Mouse (Mus musculus) megakaryocyte-erythroid progenitor cell, adult 5 weeks (primary cell): ENCODE data around the gene Ltb4r1. TPM values are rescaled to one million over a fixed set of nuclear protein-coding genes. Genes with fewer than 3 reads are reported as not detected.

Experiments
- polyA plus RNA-seq: library from polyadenylated mRNA; stranded (reverse); fragments of >175 nt; gene quantifications from 2 replicates; pipeline ENCODE4 v1.2.3, GENCODE M21; 2012

Gene Ltb4r1
- 33.3 and 45.8 TPM in 2 replicates for polyA plus RNA-seq

DNA sequence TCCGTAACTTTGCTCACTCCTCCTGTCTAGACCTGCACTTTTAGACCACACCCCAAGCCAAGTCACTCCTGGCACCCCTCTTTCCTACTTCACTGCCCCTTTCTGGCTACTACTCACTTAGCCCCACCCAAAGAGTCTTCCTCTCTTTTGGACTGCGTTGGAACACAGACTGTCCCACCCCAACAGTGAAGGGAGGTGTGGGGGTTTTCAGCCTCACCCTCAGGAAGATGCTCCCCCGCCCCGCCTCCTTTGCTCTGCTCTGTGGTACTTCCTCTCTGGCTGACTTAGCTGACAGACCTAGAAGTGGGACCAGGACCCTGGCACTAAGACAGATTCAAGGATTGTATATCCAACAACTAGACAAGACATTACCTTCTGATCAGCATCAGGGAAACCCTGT, at the start of gene Ltb4r1:
Gene Ltb4r1, plus strand, starts transcription at position 267 of the 400 bp plus-strand sequence.

DNA sequence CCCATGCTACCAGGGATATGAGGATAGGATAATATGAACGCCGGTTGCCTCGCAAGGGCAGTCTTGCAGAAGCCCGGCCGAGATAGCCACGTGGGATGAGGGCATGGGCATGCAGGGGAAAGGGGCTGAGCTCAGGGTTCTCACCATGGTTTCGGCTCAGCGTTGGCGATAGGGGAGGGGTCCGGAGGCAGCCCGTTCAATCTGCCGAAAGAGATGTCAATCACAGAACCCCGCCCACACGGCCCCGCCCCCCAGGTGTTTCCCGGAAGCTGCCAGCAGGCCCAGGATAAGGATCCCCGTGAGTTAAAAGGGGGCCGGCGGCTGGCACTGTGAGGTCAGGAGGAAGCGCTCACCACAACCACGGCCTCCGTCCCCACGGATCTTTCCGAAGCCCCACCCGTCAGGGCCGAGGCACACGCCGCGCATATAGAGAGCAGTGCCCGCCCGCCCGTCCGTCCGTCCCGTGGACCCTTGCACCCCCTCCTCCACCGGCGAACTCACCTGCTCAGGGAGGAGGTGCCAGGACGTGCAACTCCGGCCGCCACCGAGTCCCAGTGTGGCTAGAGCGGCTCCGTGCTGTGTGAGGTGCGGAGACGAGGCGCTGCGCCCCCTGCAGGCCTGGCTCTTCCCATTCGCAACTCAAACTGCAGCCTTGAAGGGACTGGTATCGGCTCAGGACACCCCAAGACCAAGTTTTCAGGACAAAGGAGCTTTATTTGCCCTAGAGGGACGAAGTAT, 43.9 kb upstream of the Ltb4r1 start, which contains the start of gene Rabggta:
Gene Rabggta, minus strand, starts transcription at position 564 of the 738 bp plus-strand sequence.

DNA sequence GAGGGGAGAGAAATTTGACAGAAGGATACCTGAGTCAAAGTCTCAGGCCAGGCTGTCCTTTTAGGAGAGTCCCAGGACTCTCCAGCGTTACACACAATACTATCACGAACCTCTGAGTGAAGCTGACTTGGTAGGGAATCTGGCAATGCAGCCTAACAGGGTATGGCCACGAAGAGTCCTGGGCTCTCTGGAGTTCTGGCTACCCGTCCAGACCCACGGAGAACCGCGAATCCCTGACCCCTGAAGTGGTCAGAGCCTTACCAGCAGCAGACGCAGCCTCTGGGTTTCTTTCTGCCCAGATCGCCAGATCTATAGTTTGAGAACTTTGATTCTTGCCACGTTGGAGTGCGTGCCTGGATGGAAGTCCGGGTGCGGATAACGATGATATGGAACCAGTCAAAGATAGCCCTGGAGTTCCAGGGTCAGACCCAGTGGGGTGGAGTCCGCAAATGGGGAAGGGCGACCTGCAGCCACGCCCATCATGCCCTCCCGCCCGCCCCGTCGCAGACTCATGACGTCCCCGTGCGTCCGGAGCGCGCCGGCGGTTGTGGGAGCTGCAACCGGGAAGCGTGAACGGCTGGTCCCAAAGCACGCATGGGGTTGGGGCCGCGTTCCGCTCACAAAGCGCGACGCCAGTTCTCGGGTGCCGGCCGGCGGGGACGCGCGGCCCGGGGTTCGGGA, 20.4 kb upstream of the Ltb4r1 start, which contains the start of the genes Dhrs1 and Nop9:
Gene Dhrs1, minus strand, starts transcription at position 511 of the 681 bp plus-strand sequence.
Gene Nop9, plus strand, starts transcription at position 514 of the 681 bp plus-strand sequence.

DNA sequence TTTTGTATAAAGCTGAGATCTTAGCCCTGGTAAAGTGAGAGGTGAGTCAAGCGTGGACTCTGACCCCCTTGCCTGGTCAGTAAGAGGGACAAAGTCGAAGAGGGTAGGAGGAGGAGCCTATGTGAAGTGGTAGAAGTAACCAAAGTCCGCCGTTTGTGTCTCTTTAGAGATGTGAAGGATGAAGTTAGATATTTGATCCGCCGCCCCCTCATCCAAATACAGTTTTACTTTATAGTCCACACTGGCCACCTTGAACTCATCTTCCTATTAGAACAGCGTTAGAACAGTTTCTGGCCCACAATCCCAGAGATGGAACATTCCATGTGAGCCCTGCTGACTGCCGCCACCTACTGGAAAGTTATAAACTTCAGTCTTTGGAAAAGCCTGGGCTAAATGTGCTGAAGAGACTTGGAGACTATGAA, 7.4 kb upstream of the Ltb4r1 start, which contains the start of gene Cideb:
Gene Cideb, minus strand, starts transcription at position 96 of the 422 bp plus-strand sequence.

DNA sequence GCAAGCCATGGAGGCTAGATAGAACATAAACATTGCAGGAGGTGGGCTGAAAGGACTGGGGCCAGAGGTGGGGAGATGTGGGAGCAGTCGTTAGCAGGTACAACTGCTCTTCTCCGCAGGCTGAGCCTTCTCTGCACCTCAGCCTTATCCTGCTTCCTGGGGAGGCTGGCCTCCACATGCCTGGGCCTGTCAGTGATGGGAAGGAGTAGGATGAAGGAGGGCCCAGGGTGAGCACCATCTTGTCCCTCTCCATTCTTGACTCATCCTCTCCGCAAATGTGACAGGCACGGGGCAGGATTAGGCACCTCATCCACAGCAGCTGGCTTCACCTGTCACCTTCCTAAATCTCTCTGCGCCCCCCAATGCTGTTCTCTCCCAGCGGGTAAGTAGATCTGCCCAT, 4.6 kb upstream of the Ltb4r1 start, which contains the start of gene Ltb4r2:
Gene Ltb4r2, plus strand, starts transcription at position 266 of the 400 bp plus-strand sequence.

DNA sequence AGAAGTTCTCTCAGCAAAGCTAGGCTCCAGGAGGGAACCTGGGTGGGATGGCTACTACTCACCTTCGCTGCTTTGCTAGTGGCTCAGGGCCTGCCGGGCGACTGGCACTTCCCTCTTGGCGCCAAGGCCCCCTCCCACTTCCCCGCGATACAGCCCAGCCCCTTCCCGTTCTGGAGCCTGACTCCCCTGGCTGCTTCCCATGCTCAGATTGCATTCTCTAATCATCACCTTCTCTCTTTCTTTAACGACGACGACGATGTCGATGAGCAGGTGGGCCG, 18.1 kb downstream of the Ltb4r1 start, which contains the start of gene Adcy4:
Gene Adcy4, minus strand, starts transcription at position 138 of the 278 bp plus-strand sequence.

DNA sequence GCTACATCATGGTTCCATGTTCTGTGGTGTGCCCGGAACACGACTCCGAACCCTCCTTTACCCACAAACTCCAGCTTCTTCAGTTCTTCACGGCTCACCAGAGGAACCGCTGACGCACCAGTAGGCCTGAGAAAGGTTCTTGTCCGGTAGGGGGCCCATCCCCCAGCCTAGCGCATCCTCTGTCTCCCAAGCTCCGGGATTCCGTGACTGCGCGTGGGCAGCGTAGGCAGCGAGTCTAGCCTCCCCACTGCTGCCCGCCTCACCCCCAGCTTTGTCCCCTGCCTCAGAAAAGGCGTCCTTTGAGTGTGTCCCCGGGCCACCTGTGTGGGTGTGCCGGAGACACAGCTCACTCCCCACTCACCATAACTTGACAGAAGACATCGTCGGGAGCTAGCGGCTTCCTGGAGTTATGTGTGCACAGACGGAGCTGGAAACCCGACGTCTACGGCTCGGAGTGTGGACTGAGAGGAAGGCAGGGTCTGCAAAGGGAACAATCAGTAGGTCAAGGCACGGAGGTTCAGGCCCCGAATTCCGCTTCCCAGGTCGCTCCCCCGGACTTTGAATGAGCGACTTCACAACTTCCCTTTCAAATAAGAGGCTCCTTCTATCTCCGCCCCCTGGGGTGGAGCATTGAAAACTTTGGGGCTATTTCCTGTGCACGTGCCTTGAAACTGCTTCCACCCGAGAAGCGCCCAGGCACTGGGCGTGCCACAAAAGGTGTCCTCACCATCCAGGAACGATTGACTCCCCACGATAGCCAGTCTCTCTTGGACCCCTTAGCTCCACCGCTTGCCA, 22.7 kb downstream of the Ltb4r1 start, which contains the start of gene Ripk3:
Gene Ripk3, minus strand, starts transcription at position 610 of the 795 bp plus-strand sequence.

Other genes starting within 250 kb of the Ltb4r1 start
- not detected in 2 replicates for gene Nrl, start 241.0 kb upstream of the Ltb4r1 start, polyA plus RNA-seq
- 86.4 and 95.5 TPM in 2 replicates for gene Pck2, start 225.7 kb upstream of the Ltb4r1 start, polyA plus RNA-seq
- gene Dcaf11, start 206.0 kb upstream of the Ltb4r1 start, polyA plus RNA-seq, result 55.9 and 75.4 TPM in 2 replicates
- 0.47 and 0.96 TPM in 2 replicates for gene A730061H03Rik, start 205.6 kb upstream of the Ltb4r1 start, polyA plus RNA-seq
- 0.60 and 1.2 TPM in 2 replicates for gene Fitm1, start 190.3 kb upstream of the Ltb4r1 start, polyA plus RNA-seq
- 244 and 281 TPM in 2 replicates for gene Psme1, start 187.8 kb upstream of the Ltb4r1 start, polyA plus RNA-seq
- 8.4 and 8.5 TPM in 2 replicates for gene Emc9, start 180.7 kb upstream of the Ltb4r1 start, polyA plus RNA-seq
- gene Psme2, start 174.8 kb upstream of the Ltb4r1 start, polyA plus RNA-seq, result 82.1 TPM in 2 replicates
- gene Rnf31, start 174.3 kb upstream of the Ltb4r1 start, polyA plus RNA-seq, result 31.2 and 32.0 TPM in 2 replicates
- gene Irf9, start 162.4 kb upstream of the Ltb4r1 start, polyA plus RNA-seq, result 88.9 and 109 TPM in 2 replicates
- gene Rec8, start 147.9 kb upstream of the Ltb4r1 start, polyA plus RNA-seq, result 18.2 and 29.4 TPM in 2 replicates
- gene Ipo4, start 130.0 kb upstream of the Ltb4r1 start, polyA plus RNA-seq, result 62.9 and 90.9 TPM in 2 replicates
- gene Gm49378, start 128.1 kb upstream of the Ltb4r1 start, polyA plus RNA-seq, result 1.4 and 1.5 TPM in 2 replicates
- 19.0 and 19.4 TPM in 2 replicates for gene Tm9sf1, start 122.2 kb upstream of the Ltb4r1 start, polyA plus RNA-seq
- 0.07 TPM in 1 of 2 replicates, not detected in the other for gene Tssk4, start 115.8 kb upstream of the Ltb4r1 start, polyA plus RNA-seq
- gene Mdp1, start 105.5 kb upstream of the Ltb4r1 start, polyA plus RNA-seq, result 13.6 and 17.8 TPM in 2 replicates
- gene Gmpr2, start 94.0 kb upstream of the Ltb4r1 start, polyA plus RNA-seq, result 23.9 and 24.7 TPM in 2 replicates
- gene Nedd8, start 93.8 kb upstream of the Ltb4r1 start, polyA plus RNA-seq, result 102 and 110 TPM in 2 replicates
- gene Tinf2, start 84.1 kb upstream of the Ltb4r1 start, polyA plus RNA-seq, result 31.6 and 41.8 TPM in 2 replicates
- 4.6 and 5.6 TPM in 2 replicates for gene Tgm1, start 52.0 kb upstream of the Ltb4r1 start, polyA plus RNA-seq
- 30.6 and 31.0 TPM in 2 replicates for gene Rabggta, start 43.7 kb upstream of the Ltb4r1 start, polyA plus RNA-seq
- gene Dhrs1, start 20.3 kb upstream of the Ltb4r1 start, polyA plus RNA-seq, result 3.9 and 5.5 TPM in 2 replicates
- gene Nop9, start 20.3 kb upstream of the Ltb4r1 start, polyA plus RNA-seq, result 30.4 and 53.0 TPM in 2 replicates
- 0.31 and 0.45 TPM in 2 replicates for gene Cideb, start 7.5 kb upstream of the Ltb4r1 start, polyA plus RNA-seq
- gene Ltb4r2, start 4.5 kb upstream of the Ltb4r1 start, polyA plus RNA-seq, result 0.83 and 1.1 TPM in 2 replicates
- gene Adcy4, start 18.1 kb downstream of the Ltb4r1 start, polyA plus RNA-seq, result 0.09 and 0.10 TPM in 2 replicates
- 63.9 and 71.4 TPM in 2 replicates for gene Ripk3, start 22.9 kb downstream of the Ltb4r1 start, polyA plus RNA-seq
- 0.15 and 0.40 TPM in 2 replicates for gene Nfatc4, start 57.2 kb downstream of the Ltb4r1 start, polyA plus RNA-seq
- 4.9 and 6.6 TPM in 2 replicates for gene Nynrin, start 88.0 kb downstream of the Ltb4r1 start, polyA plus RNA-seq
- gene Cbln3, start 118.4 kb downstream of the Ltb4r1 start, polyA plus RNA-seq, result 0.09 and 0.34 TPM in 2 replicates
- gene Khnyn, start 119.0 kb downstream of the Ltb4r1 start, polyA plus RNA-seq, result 10.5 and 16.6 TPM in 2 replicates
- 10.6 and 15.2 TPM in 2 replicates for gene Sdr39u1, start 134.3 kb downstream of the Ltb4r1 start, polyA plus RNA-seq
- gene Cma1, start 178.7 kb downstream of the Ltb4r1 start, polyA plus RNA-seq, result 0.06 TPM in 1 of 2 replicates, not detected in the other
- gene Cma2, start 185.0 kb downstream of the Ltb4r1 start, polyA plus RNA-seq, result not detected in 2 replicates